Mouse (Mus musculus): ENCODE data around the gene 1110057P08Rik. TPM values are rescaled to one million over a fixed set of nuclear protein-coding genes. Genes with fewer than 3 reads are reported as not detected.

1110057P08Rik gene
- polyA plus RNA-seq, 1 experiment from 2014 or later, result not detected

Other genes starting within 250 kb of the 1110057P08Rik start
- gene Krtap19-9b, start 242.5 kb upstream of the 1110057P08Rik start, polyA plus RNA-seq (2014; fragmentation: Nextera tagmentation; extraction: Ambion mirVana), result not detected in 2 replicates
- gene Krtap16-3, start 211.9 kb upstream of the 1110057P08Rik start, polyA plus RNA-seq (2014; fragmentation: Nextera tagmentation; extraction: Ambion mirVana), result not detected in 2 replicates
- gene Krtap22-2, start 164.0 kb upstream of the 1110057P08Rik start, polyA plus RNA-seq (2014; fragmentation: Nextera tagmentation; extraction: Ambion mirVana), result not detected in 2 replicates
- not detected in 2 replicates for gene Gm10229, start 159.5 kb upstream of the 1110057P08Rik start, polyA plus RNA-seq (2014; fragmentation: Nextera tagmentation; extraction: Ambion mirVana)
- gene Krtap6-1, start 143.0 kb upstream of the 1110057P08Rik start, polyA plus RNA-seq (2014; fragmentation: Nextera tagmentation; extraction: Ambion mirVana), result not detected in 2 replicates
- not detected in 2 replicates for gene Gm10228, start 133.3 kb upstream of the 1110057P08Rik start, polyA plus RNA-seq (2014; fragmentation: Nextera tagmentation; extraction: Ambion mirVana)
- not detected in 2 replicates for gene Krtap6-5, start 126.9 kb upstream of the 1110057P08Rik start, polyA plus RNA-seq (2014; fragmentation: Nextera tagmentation; extraction: Ambion mirVana)
- gene 1110025L11Rik, start 110.7 kb upstream of the 1110057P08Rik start, polyA plus RNA-seq (2014; fragmentation: Nextera tagmentation; extraction: Ambion mirVana), result not detected in 2 replicates
- not detected in 2 replicates for gene Krtap6-3, start 90.7 kb upstream of the 1110057P08Rik start, polyA plus RNA-seq (2014; fragmentation: Nextera tagmentation; extraction: Ambion mirVana)
- not detected in 2 replicates for gene Gm6358, start 33.9 kb upstream of the 1110057P08Rik start, polyA plus RNA-seq (2014; fragmentation: Nextera tagmentation; extraction: Ambion mirVana)
- gene Gm10061, start 23.6 kb upstream of the 1110057P08Rik start, polyA plus RNA-seq (2014; fragmentation: Nextera tagmentation; extraction: Ambion mirVana), result not detected in 2 replicates
- not detected in 2 replicates for gene Gm9789, start 16.8 kb upstream of the 1110057P08Rik start, polyA plus RNA-seq (2014; fragmentation: Nextera tagmentation; extraction: Ambion mirVana)
- gene Gm7735, start 5.2 kb upstream of the 1110057P08Rik start, polyA plus RNA-seq (2014; fragmentation: Nextera tagmentation; extraction: Ambion mirVana), result not detected in 2 replicates
- not detected in 2 replicates for gene Krtap20-2, start 31.1 kb downstream of the 1110057P08Rik start, polyA plus RNA-seq (2014; fragmentation: Nextera tagmentation; extraction: Ambion mirVana)
- not detected in 2 replicates for gene Krtap21-1, start 229.1 kb downstream of the 1110057P08Rik start, polyA plus RNA-seq (2014; fragmentation: Nextera tagmentation; extraction: Ambion mirVana)
- not detected in 2 replicates for gene Krtap6-2, start 245.4 kb downstream of the 1110057P08Rik start, polyA plus RNA-seq (2014; fragmentation: Nextera tagmentation; extraction: Ambion mirVana)